Mouse (Mus musculus) limb, embryonic 10.5 days (tissue): Measurements from ENCODE around the gene Dnah5. TPM values are rescaled to one million over a fixed set of nuclear protein-coding genes. Genes with fewer than 3 reads are reported as not detected.

Experiments
- DNase-seq: peaks from one replicate; pipeline ENCODE4 v3.0.0-alpha.2; 2017; ENCODE audit warnings: low spot score
- H3K27ac ChIP-seq: fragments of 300-500 bp; sonication (generic); 2 replicates; pipeline ENCODE4 v1.5.1; 2016; ENCODE audit warnings: mild to moderate bottlenecking
- H3K27me3 ChIP-seq: fragments of 300-500 bp; sonication (generic); 2 replicates; pipeline ENCODE4 v1.6.1; 2016; ENCODE audit warnings: low read depth, mild to moderate bottlenecking; ENCODE audit not compliant: poor library complexity, severe bottlenecking
- H3K36me3 ChIP-seq: fragments of 300-500 bp; sonication (generic); 2 replicates; pipeline ENCODE4 v1.6.1; 2016; ENCODE audit warnings: mild to moderate bottlenecking, moderate library complexity
- H3K4me1 ChIP-seq: fragments of 300-500 bp; sonication (generic); 2 replicates; pipeline ENCODE4 v1.6.1; 2016
- H3K4me3 ChIP-seq: fragments of 300-500 bp; sonication (generic); 2 replicates; pipeline ENCODE4 v1.5.1; 2016; ENCODE audit warnings: mild to moderate bottlenecking, moderate library complexity
- H3K9me3 ChIP-seq: fragments of 300-500 bp; sonication (generic); replicated peaks from 2 replicates; pipeline ENCODE4 v1.6.1; 2016; ENCODE audit warnings: mild to moderate bottlenecking
- WGBS: fragments of 180-500 bp; shearing (Covaris S2); methylation state at CpG from one replicate; pipeline ENCODE4 v1.1.7; 2016; 5-methylcytosine and 5-hydroxymethylcytosine counted together
- polyA plus RNA-seq: library from polyadenylated mRNA; unstranded; fragments of >200 nt; fragmentation: Nextera tagmentation; extraction: Ambion mirVana; gene quantifications from 2 replicates; pipeline ENCODE4 v1.2.1, GENCODE M21; 2016

The Dnah5 gene
- not detected in 2 replicates for polyA plus RNA-seq

DNA sequence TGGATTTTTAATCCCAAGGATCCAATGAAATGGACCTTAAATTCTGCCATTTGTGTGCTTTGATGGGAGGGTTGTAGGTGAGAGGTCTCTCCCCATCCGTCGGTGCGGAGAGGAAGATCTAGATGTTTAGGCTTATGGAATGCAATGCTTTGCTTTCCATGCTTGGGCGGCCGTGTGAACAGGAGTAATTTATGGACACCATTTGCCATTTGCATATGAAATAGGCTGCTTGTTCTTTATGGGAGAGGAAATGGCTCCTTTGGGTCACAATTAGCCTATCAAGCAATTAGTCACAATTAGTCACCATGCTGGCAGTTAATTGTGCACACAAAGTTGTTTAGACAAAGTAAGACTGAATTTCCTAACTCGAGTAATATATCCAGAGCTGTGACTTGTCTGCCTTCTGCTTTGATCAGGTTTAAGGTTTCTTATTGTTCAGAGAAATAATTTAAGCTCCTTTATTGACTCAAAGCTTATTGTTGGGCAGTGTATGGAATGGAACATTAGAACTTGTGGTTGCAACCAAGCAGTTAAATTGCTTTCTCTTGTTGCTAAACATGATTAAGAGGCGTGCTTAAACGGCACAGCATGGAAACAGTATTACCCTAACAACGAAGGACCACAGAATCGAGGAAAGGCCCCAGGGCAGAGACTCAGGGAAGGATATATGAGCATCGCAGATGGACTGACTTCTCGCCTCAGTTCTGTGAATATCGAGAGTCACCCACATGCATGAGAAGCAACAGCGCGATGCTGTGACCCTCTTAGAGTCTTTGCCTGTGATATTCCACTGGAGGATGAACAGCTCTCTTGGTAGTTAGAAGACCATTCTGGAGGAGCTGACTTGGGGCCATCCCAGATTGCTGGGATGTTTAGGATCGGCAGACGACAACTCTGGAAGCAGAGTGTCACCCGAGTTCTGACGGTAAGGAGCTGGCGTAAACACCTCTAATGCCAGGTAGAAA, at the start of gene Dnah5:
TSS of gene Dnah5 (plus strand) at position 642 of the 965 bp plus-strand sequence.
- peak; percentile 21 for DNase-seq
- no peaks in the 10 kb centered on the region for H3K27me3 ChIP-seq
- WGBS, result 65% methylated on average over 20 of the region's 20 CpGs
- H3K4me3 ChIP-seq, result no peak within 1 kb of the TSS
- no peak within 1 kb of the TSS for H3K27ac ChIP-seq
- H3K36me3 ChIP-seq, result no peaks in the 10 kb centered on the region
- H3K9me3 ChIP-seq, result no peaks in the 10 kb centered on the region
- H3K4me1 ChIP-seq, result 0 out of 2 replicates have a peak, but pooled peaks cover 4% of the 10 kb centered on the region

DNA sequence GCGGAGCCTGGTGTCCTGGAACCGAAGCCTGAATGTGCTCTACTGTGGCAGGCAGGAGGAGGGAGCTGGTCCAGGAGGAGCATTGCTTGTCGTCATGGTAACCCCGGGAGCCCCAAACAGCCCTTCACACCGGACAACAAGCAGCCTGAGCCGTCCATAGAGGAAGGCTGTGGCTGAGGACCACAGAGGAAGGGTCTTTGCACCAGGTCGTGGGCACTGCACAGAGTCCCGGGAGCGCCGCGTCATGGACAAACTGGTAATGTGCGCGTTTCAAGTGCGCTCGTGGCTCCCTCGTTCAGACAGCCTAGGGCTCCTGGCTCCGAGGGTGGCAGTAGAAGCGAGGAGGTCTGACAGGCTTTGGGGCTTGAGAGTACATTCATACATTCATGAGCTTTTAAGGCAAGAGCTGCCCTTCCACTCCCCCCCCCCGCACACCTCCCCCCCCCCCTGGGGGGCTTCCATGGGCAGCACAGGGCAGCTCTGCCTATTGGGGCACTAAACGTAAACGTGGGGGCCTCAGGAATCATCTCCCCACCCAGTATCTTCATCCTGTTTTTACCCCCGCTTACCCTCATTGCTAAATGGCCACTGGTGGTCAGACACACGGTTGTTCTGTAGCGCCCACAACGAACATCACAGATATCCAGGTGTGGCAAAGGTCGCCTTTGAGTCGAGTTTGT, 48.6 kb upstream of the Dnah5 start:
- Histone ChIP-seq H3K9me3 (no peaks in the 10 kb centered on the region), H3K36me3 (no peaks in the 10 kb centered on the region), H3K4me3 (peak overlapping the region; percentile 46), H3K27ac (no peak overlapping the region), H3K27me3 (peaks cover 21% of the 10 kb centered on the region; the same call in 1 of the 2 replicates), H3K4me1 (peaks cover 17% of the 10 kb centered on the region)
- 7% methylated on average over 27 of the region's 27 CpGs for WGBS
- peak; percentile 72 for DNase-seq

DNA sequence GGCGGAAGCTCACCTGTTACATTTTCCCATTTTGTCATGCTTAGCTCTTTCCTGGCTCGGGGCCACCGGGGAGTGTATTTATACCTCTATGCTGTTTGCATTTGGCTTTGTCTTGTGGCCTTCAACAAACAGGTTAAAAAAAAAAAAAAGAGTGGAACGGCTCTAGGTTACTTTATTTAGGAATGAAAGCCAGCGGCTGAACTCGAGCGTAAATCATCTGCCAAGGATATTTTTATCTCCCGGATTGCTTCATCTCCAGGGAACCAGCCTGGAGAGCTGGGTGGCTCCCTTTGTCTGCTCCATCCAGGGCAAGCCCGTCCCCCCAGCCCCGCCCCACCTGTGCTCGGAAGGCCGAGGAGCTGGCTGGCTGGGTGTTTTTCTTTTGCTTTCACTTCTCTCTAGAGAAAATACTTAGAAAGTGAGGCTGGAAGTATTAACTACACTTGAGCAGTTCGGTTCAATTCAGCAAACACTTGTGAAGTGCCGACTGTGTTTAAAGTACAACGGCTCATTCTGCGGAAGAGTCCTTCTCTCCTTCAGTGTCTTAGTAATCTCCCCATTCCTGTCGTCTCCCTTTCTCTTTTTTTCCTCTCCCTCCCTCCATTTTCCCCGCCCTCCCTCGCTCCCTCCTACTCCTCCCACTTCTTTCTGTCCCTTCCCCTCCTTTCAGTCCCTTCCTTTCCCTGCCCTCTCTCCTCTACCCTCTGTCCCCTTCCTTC, 44.6 kb upstream of the Dnah5 start:
- 2% methylated on average over 19 of the region's 19 CpGs for WGBS
- DNase-seq, result peak; percentile 64
- H3K27me3 ChIP-seq, result peaks cover 21% of the 10 kb centered on the region; the same call in 1 of the 2 replicates
- H3K36me3 ChIP-seq, result no peaks in the 10 kb centered on the region
- H3K27ac ChIP-seq, result peak overlapping the region; percentile 61
- H3K9me3 ChIP-seq, result no peaks in the 10 kb centered on the region
- peaks cover 17% of the 10 kb centered on the region for H3K4me1 ChIP-seq
- peak overlapping the region; percentile 48 for H3K4me3 ChIP-seq

DNA sequence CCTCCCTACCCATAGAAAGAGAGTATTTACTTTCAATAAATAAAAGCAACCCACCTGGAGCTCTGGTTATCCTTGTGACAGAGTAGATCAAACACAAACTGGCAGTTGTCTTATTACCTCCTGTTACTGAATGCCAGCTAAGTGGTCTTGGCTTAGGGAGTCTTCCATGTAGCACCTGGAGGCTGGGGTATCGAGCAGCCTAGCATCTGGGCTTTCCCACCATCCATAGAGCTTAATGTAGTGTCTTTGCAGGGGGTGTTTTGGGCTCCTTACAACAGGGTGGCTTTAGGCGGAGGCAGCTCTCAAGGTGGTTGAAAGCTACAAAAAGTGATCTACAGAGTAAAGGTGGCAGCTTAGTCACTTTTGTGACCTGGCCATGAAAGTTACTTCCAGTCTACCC, 41.3 kb upstream of the Dnah5 start:
- WGBS, result 78% methylated on average over 2 of the region's 2 CpGs
- H3K27ac ChIP-seq, result no peak overlapping the region
- H3K36me3 ChIP-seq, result no peaks in the 10 kb centered on the region
- H3K4me1 ChIP-seq, result peaks cover 5% of the 10 kb centered on the region; the same call in 1 of the 2 replicates
- no peaks in the 10 kb centered on the region for H3K9me3 ChIP-seq
- no peak overlapping the region for H3K4me3 ChIP-seq
- no peak for DNase-seq
- H3K27me3 ChIP-seq, result no peaks in the 10 kb centered on the region

DNA sequence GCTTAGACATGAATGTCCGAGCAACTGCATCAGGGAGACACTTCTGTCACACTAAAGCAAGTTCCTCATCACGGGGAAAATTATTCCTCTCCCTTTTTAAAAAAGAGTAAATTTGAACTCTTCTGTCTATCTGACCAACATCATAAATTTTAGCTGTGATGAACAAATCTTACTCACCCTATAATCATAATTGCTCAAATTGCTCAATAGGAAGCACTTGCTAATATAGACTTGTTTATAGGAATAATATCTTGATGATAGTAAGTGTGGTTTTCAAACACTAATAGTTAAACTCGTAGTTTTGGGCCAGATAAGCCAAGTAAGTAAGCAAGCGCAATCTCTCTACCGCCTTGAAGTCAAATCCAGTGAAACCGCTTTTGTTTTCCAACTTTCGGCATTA, 38.3 kb upstream of the Dnah5 start:
- WGBS, result 88% methylated on average over 7 of the region's 7 CpGs
- Histone ChIP-seq H3K4me1 (no peaks in the 10 kb centered on the region), H3K27ac (no peak overlapping the region), H3K27me3 (no peaks in the 10 kb centered on the region), H3K9me3 (no peaks in the 10 kb centered on the region), H3K36me3 (no peaks in the 10 kb centered on the region), H3K4me3 (no peak overlapping the region)
- DNase-seq, result no peak

DNA sequence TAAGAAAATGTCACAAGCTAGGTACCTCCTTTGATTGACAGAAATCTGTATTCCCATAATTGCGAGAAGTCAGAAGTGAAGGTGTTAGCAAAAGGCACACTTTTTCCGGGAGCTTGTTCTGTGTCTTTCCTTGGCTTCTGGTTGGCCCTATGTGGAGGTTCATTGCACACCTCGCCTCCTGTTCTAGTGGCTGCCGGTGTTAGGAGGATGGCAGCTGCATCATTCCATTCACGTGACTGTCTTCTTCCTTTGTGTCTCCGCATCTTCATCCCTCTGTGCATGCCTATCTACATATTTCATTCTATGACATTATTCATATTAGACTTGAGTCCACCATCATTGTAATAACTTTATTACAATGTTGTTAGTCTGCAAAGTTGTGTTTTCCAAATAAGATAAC, 37.5 kb upstream of the Dnah5 start:
- Histone ChIP-seq H3K27ac (no peak overlapping the region), H3K4me1 (no peaks in the 10 kb centered on the region), H3K9me3 (no peaks in the 10 kb centered on the region), H3K27me3 (no peaks in the 10 kb centered on the region), H3K4me3 (no peak overlapping the region), H3K36me3 (no peaks in the 10 kb centered on the region)
- 90% methylated on average over 6 of the region's 6 CpGs for WGBS
- DNase-seq, result no peak

DNA sequence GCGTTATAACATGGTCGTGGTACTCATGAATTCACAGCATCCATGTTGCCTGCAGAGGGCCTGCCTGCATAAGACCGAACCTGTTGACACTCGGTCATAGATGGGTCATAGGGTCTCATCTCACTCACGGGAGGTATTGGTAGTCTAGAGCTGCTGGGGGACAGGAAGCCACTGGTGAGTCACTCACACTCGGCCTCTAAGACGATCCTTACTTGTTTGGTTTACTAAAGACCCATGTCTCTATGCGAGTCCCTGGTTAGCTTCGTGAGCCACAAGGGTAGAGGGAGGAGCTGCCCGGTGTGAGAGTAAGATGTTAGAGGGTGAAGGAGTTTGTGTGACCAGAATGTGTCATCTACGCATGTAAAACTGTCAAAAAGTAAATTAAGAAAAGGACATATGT, 24.6 kb upstream of the Dnah5 start:
- Histone ChIP-seq H3K27ac (no peak overlapping the region), H3K9me3 (no peaks in the 10 kb centered on the region), H3K27me3 (no peaks in the 10 kb centered on the region), H3K4me1 (0 out of 2 replicates have a peak, but pooled peaks cover 3% of the 10 kb centered on the region), H3K36me3 (no peaks in the 10 kb centered on the region), H3K4me3 (no peak overlapping the region)
- WGBS, result 91% methylated on average over 11 of the region's 11 CpGs
- DNase-seq, result no peak

DNA sequence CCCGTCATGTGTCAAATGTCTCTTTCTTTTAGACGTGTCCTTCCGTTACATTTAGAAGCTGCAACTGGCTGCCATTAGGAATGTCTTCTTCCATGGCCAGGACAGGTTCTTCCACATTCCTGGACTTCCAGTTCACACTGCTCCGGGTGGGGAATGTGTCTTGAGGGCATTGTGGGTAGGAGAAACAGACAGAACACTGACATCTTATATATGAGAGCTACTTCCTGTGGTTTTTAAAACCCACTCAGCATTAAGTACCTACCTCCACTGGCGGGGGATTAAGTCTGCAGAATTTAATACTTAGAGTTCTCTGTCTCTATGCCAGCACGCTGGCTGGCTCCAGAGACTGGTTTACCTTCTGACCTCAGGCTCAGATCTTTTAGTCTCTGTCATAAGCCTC, 24.0 kb upstream of the Dnah5 start:
- H3K4me1 ChIP-seq, result 0 out of 2 replicates have a peak, but pooled peaks cover 3% of the 10 kb centered on the region
- 76% methylated on average over 6 of the region's 6 CpGs for WGBS
- no peak for DNase-seq
- H3K4me3 ChIP-seq, result no peak overlapping the region
- H3K36me3 ChIP-seq, result no peaks in the 10 kb centered on the region
- no peak overlapping the region for H3K27ac ChIP-seq
- H3K9me3 ChIP-seq, result no peaks in the 10 kb centered on the region
- H3K27me3 ChIP-seq, result no peaks in the 10 kb centered on the region

DNA sequence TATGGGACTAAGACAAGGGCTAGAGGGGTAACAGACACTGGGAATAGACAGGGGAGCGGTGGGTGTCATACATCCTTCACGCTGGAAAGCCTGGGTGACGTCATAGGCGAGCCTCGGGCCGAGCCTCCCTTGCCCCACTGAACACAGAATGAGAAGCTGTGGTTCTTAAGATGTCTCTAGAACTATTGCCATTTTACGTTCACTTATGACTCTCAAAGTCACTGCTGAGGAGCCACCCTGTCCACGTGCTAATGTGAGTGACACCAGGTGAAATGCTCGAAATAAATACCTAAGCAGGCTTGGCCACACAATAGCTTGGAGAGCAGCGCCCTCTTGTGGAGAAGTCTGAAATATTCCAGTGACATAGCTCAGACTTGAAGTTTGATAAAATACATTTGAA, 21.7 kb upstream of the Dnah5 start:
- DNase-seq, result peak; percentile 82
- Histone ChIP-seq H3K9me3 (no peaks in the 10 kb centered on the region), H3K27ac (no peak overlapping the region), H3K4me1 (0 out of 2 replicates have a peak, but pooled peaks cover 3% of the 10 kb centered on the region), H3K27me3 (no peaks in the 10 kb centered on the region), H3K4me3 (peak overlapping the region; percentile 43), H3K36me3 (no peaks in the 10 kb centered on the region)
- WGBS, result 14% methylated on average over 10 of the region's 10 CpGs

DNA sequence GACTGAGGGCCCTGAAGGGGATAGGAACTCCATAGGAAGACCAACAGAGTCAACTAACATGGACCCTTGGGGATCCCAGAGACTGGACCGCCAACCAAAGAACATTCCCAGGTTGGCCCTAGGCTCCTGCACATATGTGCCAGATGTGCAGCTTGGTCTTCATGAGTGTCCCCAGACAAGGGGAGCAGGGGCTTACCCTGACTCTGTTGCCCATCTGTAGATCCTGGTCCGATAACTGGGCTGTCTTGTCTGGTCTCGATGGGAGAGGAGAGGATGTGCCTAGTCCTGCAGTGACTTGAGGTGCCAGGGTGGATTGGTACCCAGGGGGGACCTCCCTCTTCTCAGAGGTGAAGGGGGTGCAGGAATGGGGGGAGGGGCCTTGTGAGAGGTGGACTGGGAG, 21.0 kb upstream of the Dnah5 start:
- no peak for DNase-seq
- H3K4me3 ChIP-seq, result no peak overlapping the region
- H3K27me3 ChIP-seq, result no peaks in the 10 kb centered on the region
- WGBS, result 56% methylated on average over 3 of the region's 3 CpGs
- H3K36me3 ChIP-seq, result no peaks in the 10 kb centered on the region
- H3K4me1 ChIP-seq, result 0 out of 2 replicates have a peak, but pooled peaks cover 3% of the 10 kb centered on the region
- no peak overlapping the region for H3K27ac ChIP-seq
- H3K9me3 ChIP-seq, result no peaks in the 10 kb centered on the region

DNA sequence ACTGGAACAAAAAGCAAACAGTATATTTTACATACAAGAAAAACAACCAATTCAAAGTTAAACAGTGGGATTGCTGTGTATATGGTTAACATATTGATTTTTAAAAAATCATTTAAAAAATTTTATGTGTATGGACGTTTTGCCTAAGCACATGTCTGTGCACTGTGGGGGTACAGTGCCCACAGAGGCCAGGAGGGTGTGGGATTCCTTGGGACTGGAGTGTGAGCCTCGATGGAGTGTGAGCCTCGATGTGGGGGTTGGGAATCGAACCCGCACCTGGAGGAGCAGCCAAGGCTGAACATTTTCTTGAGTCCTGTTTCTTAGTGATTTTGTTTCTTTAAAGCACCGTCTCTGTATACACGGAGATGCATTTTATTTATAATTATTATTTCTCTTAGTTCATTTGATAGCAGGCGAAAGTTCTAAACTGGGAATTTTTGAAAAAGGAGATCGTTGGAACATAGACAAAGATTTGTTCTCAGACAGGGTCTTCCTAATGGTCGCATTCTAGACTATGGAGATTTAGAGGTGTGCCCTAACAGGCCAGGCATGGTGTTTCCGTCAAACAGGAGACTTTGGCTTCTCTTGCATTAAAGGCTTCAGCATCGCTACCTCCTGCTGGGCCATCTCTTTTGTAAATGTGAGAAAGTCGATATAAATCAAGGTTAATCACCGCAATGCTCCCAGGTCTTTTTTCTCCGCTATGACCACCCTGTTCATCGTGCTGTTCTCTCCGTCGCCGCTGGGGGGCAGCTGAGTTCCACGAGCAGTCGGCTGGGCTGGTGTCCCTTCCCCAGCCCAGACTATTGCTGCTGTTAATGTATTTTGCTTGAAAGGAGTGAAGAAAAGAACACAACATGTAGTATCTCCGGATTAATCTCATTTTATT, 15.8 kb upstream of the Dnah5 start:
- 26% methylated on average over 22 of the region's 22 CpGs for WGBS
- Histone ChIP-seq H3K36me3 (no peaks in the 10 kb centered on the region), H3K27ac (no peak overlapping the region), H3K27me3 (no peaks in the 10 kb centered on the region), H3K4me1 (no peaks in the 10 kb centered on the region), H3K9me3 (no peaks in the 10 kb centered on the region), H3K4me3 (no peak overlapping the region)
- DNase-seq, result peak; percentile 87
